Mouse (Mus musculus): ENCODE results near the gene Lrrc32. TPM values are rescaled to one million over a fixed set of nuclear protein-coding genes. Genes with fewer than 3 reads are reported as not detected.

Lrrc32 gene
- polyA plus RNA-seq, 1 experiment = 17.7 TPM

DNA sequence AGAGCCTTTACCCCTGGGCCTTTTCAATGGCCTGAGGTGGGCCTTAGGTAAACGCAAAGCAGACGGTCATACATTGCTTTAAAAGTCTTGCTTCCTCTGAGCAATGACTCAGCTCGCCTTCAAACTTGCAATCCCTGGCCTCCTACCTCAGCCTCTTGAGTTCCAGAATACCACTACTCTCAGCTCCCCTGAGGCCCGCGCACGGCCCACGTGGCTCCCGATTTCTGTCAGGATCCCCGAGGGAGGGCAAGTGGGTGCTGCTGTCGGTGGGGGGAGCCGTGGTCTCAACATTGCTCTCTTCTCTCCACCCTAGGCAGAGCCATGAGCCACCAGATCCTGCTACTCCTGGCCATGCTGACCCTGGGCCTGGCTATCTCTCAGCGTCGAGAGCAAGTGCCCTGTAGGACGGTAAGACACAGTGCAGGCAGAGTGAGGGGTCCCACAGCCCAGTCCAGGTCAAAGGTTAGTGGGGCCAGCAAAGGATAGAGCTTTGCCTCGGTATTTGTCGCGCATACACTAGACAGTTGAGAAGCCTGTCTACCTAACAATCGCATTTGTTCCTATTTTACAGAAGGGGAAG, 4.9 kb downstream of the Lrrc32 start:
- Histone ChIP-seq H3K27ac (ENCODE audit: insufficient read depth, low read depth, low read length) (no peak overlapping the region), H3K27me3 (ENCODE audit: control insufficient read depth, insufficient read depth, low read length) (peaks cover 11% of the 10 kb centered on the region), H3K36me3 (ENCODE audit: control insufficient read depth, insufficient read depth, low read length) (no peaks in the 10 kb centered on the region), H3K4me1 (ENCODE audit: control insufficient read depth, insufficient read depth, insufficient read length, low read length) (peaks cover 10% of the 10 kb centered on the region), H3K4me3 (ENCODE audit: low read depth, low read length) (no peak overlapping the region)
- TF ChIP-seq CTCF (IDR thresholded peaks at IDR 0.05; ENCODE audit: extremely low read depth, insufficient read length, insufficient replicate concordance, low read depth, low read length) (no peak), POLR2A (IDR thresholded peaks at IDR 0.05; ENCODE audit: low read depth, low read length) (no peak)
- 63% methylated on average over 18 of the region's 18 CpGs for WGBS

- Histone ChIP-seq H3K4me1 (ENCODE audit: control insufficient read depth, insufficient read depth, insufficient read length, low read length) (peaks cover 9% of the 10 kb centered on the region), H3K4me3 (ENCODE audit: low read depth, low read length) (no peak overlapping the region), H3K27ac (ENCODE audit: insufficient read depth, low read depth, low read length) (no peak overlapping the region), H3K27me3 (ENCODE audit: control insufficient read depth, insufficient read depth, low read length) (peaks cover under 1% of the 10 kb centered on the region; the same call in 1 of the 2 replicates), H3K36me3 (ENCODE audit: control insufficient read depth, insufficient read depth, low read length) (no peaks in the 10 kb centered on the region)
- TF ChIP-seq CTCF (IDR thresholded peaks at IDR 0.05; ENCODE audit: extremely low read depth, insufficient read length, insufficient replicate concordance, low read depth, low read length) (no peak), POLR2A (IDR thresholded peaks at IDR 0.05; ENCODE audit: low read depth, low read length) (no peak)
- 86% methylated on average over 1 of the region's 1 CpGs for WGBS
These were observed 6.5 kb downstream of the Lrrc32 start for GRCm38 (mm10) chr7:98495591-98495990.

- WGBS = 70% methylated on average over 5 of the region's 5 CpGs
- TF ChIP-seq POLR2A (IDR thresholded peaks at IDR 0.05; ENCODE audit: low read depth, low read length) (no peak), CTCF (IDR thresholded peaks at IDR 0.05; ENCODE audit: extremely low read depth, insufficient read length, insufficient replicate concordance, low read depth, low read length) (no peak)
- H3K27me3 ChIP-seq (ENCODE audit: control insufficient read depth, insufficient read depth, low read length) = no peaks in the 10 kb centered on the region
- peaks cover 9% of the 10 kb centered on the region for H3K4me1 ChIP-seq (ENCODE audit: control insufficient read depth, insufficient read depth, insufficient read length, low read length)
- no peaks in the 10 kb centered on the region for H3K36me3 ChIP-seq (ENCODE audit: control insufficient read depth, insufficient read depth, low read length)
- no peak overlapping the region for H3K27ac ChIP-seq (ENCODE audit: insufficient read depth, low read depth, low read length)
- H3K4me3 ChIP-seq (ENCODE audit: low read depth, low read length) = no peak overlapping the region
These were observed 8.4 kb downstream of the Lrrc32 start for GRCm38 (mm10) chr7:98497451-98497850.

DNA sequence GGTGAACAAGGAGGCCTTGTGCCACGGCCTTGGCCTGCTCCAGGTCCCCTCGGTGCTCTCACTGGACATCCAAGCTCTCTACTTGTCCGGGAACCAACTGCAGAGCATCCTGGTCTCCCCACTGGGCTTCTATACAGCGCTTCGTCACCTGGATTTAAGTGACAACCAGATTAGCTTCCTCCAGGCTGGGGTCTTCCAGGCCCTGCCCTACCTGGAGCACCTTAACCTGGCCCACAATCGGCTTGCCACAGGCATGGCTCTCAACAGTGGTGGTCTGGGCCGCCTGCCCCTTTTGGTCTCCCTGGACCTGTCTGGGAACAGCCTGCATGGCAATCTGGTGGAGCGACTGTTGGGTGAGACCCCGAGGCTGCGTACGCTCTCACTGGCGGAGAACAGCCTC, 9.0 kb downstream of the Lrrc32 start:
- no peak for TF ChIP-seq POLR2A (IDR thresholded peaks at IDR 0.05; ENCODE audit: low read depth, low read length)
- no peak for TF ChIP-seq CTCF (IDR thresholded peaks at IDR 0.05; ENCODE audit: extremely low read depth, insufficient read length, insufficient replicate concordance, low read depth, low read length)

GRCm38 (mm10) chr7:98498656-98499560, 9.8 kb downstream of the Lrrc32 start:
- H3K4me3 ChIP-seq (ENCODE audit: low read depth, low read length) = no peak overlapping the region
- no peaks in the 10 kb centered on the region for H3K27me3 ChIP-seq (ENCODE audit: control insufficient read depth, insufficient read depth, low read length)
- TF ChIP-seq POLR2A (IDR thresholded peaks at IDR 0.05; ENCODE audit: low read depth, low read length) (no peak), CTCF (IDR thresholded peaks at IDR 0.05; ENCODE audit: extremely low read depth, insufficient read length, insufficient replicate concordance, low read depth, low read length) (no peak)
- H3K36me3 ChIP-seq (ENCODE audit: control insufficient read depth, insufficient read depth, low read length) = no peaks in the 10 kb centered on the region
- peaks cover 8% of the 10 kb centered on the region for H3K4me1 ChIP-seq (ENCODE audit: control insufficient read depth, insufficient read depth, insufficient read length, low read length)
- WGBS = 64% methylated on average over 20 of the region's 20 CpGs
- no peak overlapping the region for H3K27ac ChIP-seq (ENCODE audit: insufficient read depth, low read depth, low read length)

More for the DNA sequence above, 9.0 kb downstream of the Lrrc32 start:
- Histone ChIP-seq H3K36me3 (ENCODE audit: control insufficient read depth, insufficient read depth, low read length) (no peaks in the 10 kb centered on the region), H3K27ac (ENCODE audit: insufficient read depth, low read depth, low read length) (no peak overlapping the region), H3K27me3 (ENCODE audit: control insufficient read depth, insufficient read depth, low read length) (no peaks in the 10 kb centered on the region), H3K4me1 (ENCODE audit: control insufficient read depth, insufficient read depth, insufficient read length, low read length) (peaks cover 9% of the 10 kb centered on the region), H3K4me3 (ENCODE audit: low read depth, low read length) (no peak overlapping the region)
- WGBS = 91% methylated on average over 12 of the region's 12 CpGs

GRCm38 (mm10) chr7:98499561-98500292, 10.6 kb downstream of the Lrrc32 start:
- Histone ChIP-seq H3K27me3 (ENCODE audit: control insufficient read depth, insufficient read depth, low read length) (no peaks in the 10 kb centered on the region), H3K4me1 (ENCODE audit: control insufficient read depth, insufficient read depth, insufficient read length, low read length) (peaks cover 5% of the 10 kb centered on the region; the same call in 1 of the 2 replicates), H3K27ac (ENCODE audit: insufficient read depth, low read depth, low read length) (peak overlapping the region; percentile 11; the same call in 1 of the 2 replicates), H3K4me3 (ENCODE audit: low read depth, low read length) (no peak overlapping the region), H3K36me3 (ENCODE audit: control insufficient read depth, insufficient read depth, low read length) (no peaks in the 10 kb centered on the region)
- 65% methylated on average over 25 of the region's 25 CpGs for whole genome bisulfite sequencing
- TF ChIP-seq CTCF (IDR thresholded peaks at IDR 0.05; ENCODE audit: extremely low read depth, insufficient read length, insufficient replicate concordance, low read depth, low read length) (no peak), POLR2A (IDR thresholded peaks at IDR 0.05; ENCODE audit: low read depth, low read length) (no peak)
